Mouse (Mus musculus) hindlimb bud, embryonic 11.5 days (tissue): ENCODE measurements at regions not wholly inside any gene's neighbourhood (a gene's known extent, or its start where the extent isn't known, plus 50 kb on each side); places are given as distances from the start of the nearest gene placed in this dataset.
A peak's percentile ranks its signal among the peaks of the same experiment; 100 is the strongest.

Source experiments
- DNase-seq: peaks from one replicate; pipeline ENCODE4 v3.0.0-alpha.2; 2012; ENCODE audit warnings: low read depth, low spot score; ENCODE audit errors: extremely low spot score

GRCm38 (mm10) chr14:21932771-21933170, 56.6 kb downstream of the Zfp503 start:
- no peak for DNase-seq

- DNase-seq, result no peak
Measured at GRCm38 (mm10) chr14:21931944-21932343, 57.5 kb downstream of the Zfp503 start.

- DNase-seq, result no peak
Measured at GRCm38 (mm10) chr14:21929048-21929447, 60.4 kb downstream of the Zfp503 start.

GRCm38 (mm10) chr14:21916671-21917070, 67.9 kb upstream of the Comtd1 start:
- DNase-seq, result no peak

GRCm38 (mm10) chr14:21904498-21905395, 56.0 kb upstream of the Comtd1 start:
- DNase-seq, result peak; percentile 79

GRCm38 (mm10) chr14:21903562-21904497, 55.1 kb upstream of the Comtd1 start:
- DNase-seq, result peak; percentile 89

- no peak for DNase-seq
Measured at GRCm38 (mm10) chr14:21902856-21903255, 54.1 kb upstream of the Comtd1 start.

- no peak for DNase-seq
Measured at GRCm38 (mm10) chr14:21902456-21902855, 53.7 kb upstream of the Comtd1 start.

GRCm38 (mm10) chr14:21900951-21901350, 52.2 kb upstream of the Comtd1 start:
- DNase-seq, result no peak

- DNase-seq, result no peak
Measured at GRCm38 (mm10) chr14:21900516-21900915, 51.7 kb upstream of the Comtd1 start.
